Mouse (Mus musculus): ENCODE measurements around the gene 2410015M20Rik. TPM values are rescaled to one million over a fixed set of nuclear protein-coding genes. Genes with fewer than 3 reads are reported as not detected.

2410015M20Rik gene
- polyA plus RNA-seq, 1 experiment from 2014 or later = 211 TPM

- Histone ChIP-seq H3K9me3 (no peaks in the 10 kb centered on the region), H3K4me1 (replicated peaks) (no peaks in the 10 kb centered on the region), H3K9ac (replicated peaks) (no peak overlapping the region), H3K36me3 (peaks cover 98% of the 10 kb centered on the region), H3K4me2 (no peak overlapping the region), H3K27ac (no peak overlapping the region), H3K27me3 (no peaks in the 10 kb centered on the region), H3K4me3 (replicated peaks) (no peak overlapping the region)
- no peak for ATAC-seq (ENCODE audit: insufficient number of reproducible peaks, insufficient read depth, low FRiP score, low TSS enrichment, low read depth)
- 89% methylated on average over 4 of the region's 4 CpGs for WGBS
Measured at GRCm38 (mm10) chr17:56570287-56570686, 39.3 kb downstream of the 2410015M20Rik start.

- WGBS = 94% methylated on average over 4 of the region's 4 CpGs
- H3K36me3 ChIP-seq = peaks cover 100% of the 10 kb centered on the region
- H3K4me1 ChIP-seq (replicated peaks) = no peaks in the 10 kb centered on the region
- H3K27me3 ChIP-seq = no peaks in the 10 kb centered on the region
- H3K9ac ChIP-seq (replicated peaks) = no peak overlapping the region
- no peak overlapping the region for H3K4me3 ChIP-seq (replicated peaks)
- no peak for ATAC-seq (ENCODE audit: insufficient number of reproducible peaks, insufficient read depth, low FRiP score, low TSS enrichment, low read depth)
- no peak overlapping the region for H3K27ac ChIP-seq
- no peaks in the 10 kb centered on the region for H3K9me3 ChIP-seq
- H3K4me2 ChIP-seq = no peak overlapping the region
Measured at GRCm38 (mm10) chr17:56567370-56567769, 42.2 kb downstream of the 2410015M20Rik start.

DNA sequence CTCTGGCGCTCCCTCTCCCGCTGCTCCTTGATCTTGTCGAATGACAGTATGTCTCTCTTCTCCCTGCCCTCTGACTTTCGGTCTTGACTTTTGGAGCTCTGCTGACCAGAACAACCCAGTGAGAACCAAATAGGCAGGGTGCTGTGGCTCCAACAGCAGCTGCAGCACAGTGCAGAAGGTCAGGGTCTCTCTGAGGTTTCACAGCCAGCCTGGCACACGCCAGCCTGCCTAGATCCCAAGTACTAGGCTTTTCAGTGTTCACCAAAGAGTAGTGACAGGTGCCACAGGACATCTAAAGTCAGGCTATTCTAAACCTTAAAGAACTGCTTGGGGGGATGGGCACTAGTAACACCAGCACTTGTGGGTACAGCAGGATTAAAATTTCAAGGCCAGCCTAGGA lies 42.7 kb downstream of the 2410015M20Rik start:
- no peak overlapping the region for H3K4me3 ChIP-seq (replicated peaks)
- ATAC-seq (ENCODE audit: insufficient number of reproducible peaks, insufficient read depth, low FRiP score, low TSS enrichment, low read depth) = no peak
- no peak overlapping the region for H3K27ac ChIP-seq
- H3K9ac ChIP-seq (replicated peaks) = no peak overlapping the region
- peaks cover 100% of the 10 kb centered on the region for H3K36me3 ChIP-seq
- no peaks in the 10 kb centered on the region for H3K27me3 ChIP-seq
- no peaks in the 10 kb centered on the region for H3K9me3 ChIP-seq
- WGBS = 92% methylated on average over 5 of the region's 5 CpGs
- H3K4me1 ChIP-seq (replicated peaks) = no peaks in the 10 kb centered on the region
- no peak overlapping the region for H3K4me2 ChIP-seq

DNA sequence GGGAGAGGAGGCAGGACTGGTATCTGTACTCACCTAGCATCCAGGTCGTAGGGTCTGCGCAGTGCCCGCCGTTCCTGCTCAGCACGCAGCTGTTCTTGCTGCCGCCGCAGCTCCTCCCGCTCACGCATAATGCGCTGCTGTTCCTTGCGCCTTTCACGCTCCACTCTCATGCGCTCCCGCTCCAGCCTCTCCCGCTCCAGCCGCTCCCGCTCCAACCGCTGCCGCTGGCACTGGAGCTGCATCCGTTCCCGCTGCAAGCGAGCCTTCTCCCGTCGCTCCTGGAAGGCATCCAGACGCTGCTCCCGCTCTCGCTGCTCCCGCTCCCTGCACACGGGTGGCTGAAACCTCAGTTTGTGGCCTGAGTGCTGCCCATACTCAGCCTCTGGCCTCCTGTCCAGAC lies 43.3 kb downstream of the 2410015M20Rik start:
- no peak overlapping the region for H3K27ac ChIP-seq
- H3K36me3 ChIP-seq = peaks cover 100% of the 10 kb centered on the region
- no peak overlapping the region for H3K4me3 ChIP-seq (replicated peaks)
- no peaks in the 10 kb centered on the region for H3K9me3 ChIP-seq
- no peaks in the 10 kb centered on the region for H3K27me3 ChIP-seq
- no peak for ATAC-seq (ENCODE audit: insufficient number of reproducible peaks, insufficient read depth, low FRiP score, low TSS enrichment, low read depth)
- 95% methylated on average over 29 of the region's 29 CpGs for WGBS
- no peaks in the 10 kb centered on the region for H3K4me1 ChIP-seq (replicated peaks)
- no peak overlapping the region for H3K4me2 ChIP-seq
- no peak overlapping the region for H3K9ac ChIP-seq (replicated peaks)

- Histone ChIP-seq H3K9ac (replicated peaks) (no peak overlapping the region), H3K4me1 (replicated peaks) (no peaks in the 10 kb centered on the region), H3K27me3 (no peaks in the 10 kb centered on the region), H3K27ac (no peak overlapping the region), H3K9me3 (no peaks in the 10 kb centered on the region), H3K4me3 (replicated peaks) (no peak overlapping the region), H3K36me3 (peaks cover 61% of the 10 kb centered on the region), H3K4me2 (no peak overlapping the region)
- 93% methylated on average over 2 of the region's 2 CpGs for WGBS
- ATAC-seq (ENCODE audit: insufficient number of reproducible peaks, insufficient read depth, low FRiP score, low TSS enrichment, low read depth) = no peak
Measured at GRCm38 (mm10) chr17:56561866-56562265, 47.7 kb downstream of the 2410015M20Rik start.

GRCm38 (mm10) chr17:56560131-56560530 lies 49.4 kb downstream of the 2410015M20Rik start:
- no peaks in the 10 kb centered on the region for H3K9me3 ChIP-seq
- H3K27ac ChIP-seq = no peak overlapping the region
- no peaks in the 10 kb centered on the region for H3K27me3 ChIP-seq
- H3K4me2 ChIP-seq = no peak overlapping the region
- 65% methylated on average over 1 of the region's 1 CpGs for WGBS
- H3K4me1 ChIP-seq (replicated peaks) = no peaks in the 10 kb centered on the region
- ATAC-seq (ENCODE audit: insufficient number of reproducible peaks, insufficient read depth, low FRiP score, low TSS enrichment, low read depth) = no peak
- H3K36me3 ChIP-seq = peaks cover 44% of the 10 kb centered on the region
- H3K4me3 ChIP-seq (replicated peaks) = no peak overlapping the region
- H3K9ac ChIP-seq (replicated peaks) = no peak overlapping the region

DNA sequence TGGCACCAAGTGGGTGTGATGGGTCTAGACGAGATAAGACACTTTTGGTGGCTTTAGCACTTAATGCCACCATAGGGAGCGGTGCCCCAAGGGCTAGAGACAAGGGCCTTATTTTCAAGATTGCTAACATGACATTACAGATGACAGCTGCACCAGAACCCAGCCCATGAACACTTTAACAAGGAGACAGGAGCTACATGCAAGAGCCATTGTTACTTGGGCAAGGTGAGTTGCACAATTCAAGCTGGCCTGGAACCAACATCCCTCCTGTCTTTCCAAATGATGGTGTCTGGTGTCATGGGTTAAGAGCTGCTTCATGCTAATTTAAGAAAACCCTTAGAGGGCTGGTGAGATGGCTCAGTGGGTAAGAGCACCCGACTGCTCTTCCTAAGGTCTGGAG lies 50.2 kb downstream of the 2410015M20Rik start:
- Histone ChIP-seq H3K36me3 (peaks cover 36% of the 10 kb centered on the region), H3K27ac (no peak overlapping the region), H3K27me3 (no peaks in the 10 kb centered on the region), H3K9me3 (no peaks in the 10 kb centered on the region), H3K4me3 (replicated peaks) (no peak overlapping the region), H3K4me2 (no peak overlapping the region), H3K4me1 (replicated peaks) (no peaks in the 10 kb centered on the region), H3K9ac (replicated peaks) (no peak overlapping the region)
- ATAC-seq (ENCODE audit: insufficient number of reproducible peaks, insufficient read depth, low FRiP score, low TSS enrichment, low read depth) = no peak
- 75% methylated on average over 3 of the region's 3 CpGs for WGBS

- Histone ChIP-seq H3K9ac (replicated peaks) (no peak overlapping the region), H3K27ac (no peak overlapping the region), H3K27me3 (no peaks in the 10 kb centered on the region), H3K4me2 (no peak overlapping the region), H3K36me3 (peaks cover 27% of the 10 kb centered on the region), H3K9me3 (no peaks in the 10 kb centered on the region), H3K4me1 (replicated peaks) (no peaks in the 10 kb centered on the region), H3K4me3 (replicated peaks) (no peak overlapping the region)
- 23% methylated on average over 3 of the region's 3 CpGs for WGBS
- peak; percentile 16; the same call in 1 of the 2 replicates for ATAC-seq (ENCODE audit: insufficient number of reproducible peaks, insufficient read depth, low FRiP score, low TSS enrichment, low read depth)
Measured at GRCm38 (mm10) chr17:56558448-56558847, 51.1 kb downstream of the 2410015M20Rik start.

Other genes starting within 250 kb of the 2410015M20Rik start
- 113 and 126 TPM in 2 replicates for gene Ptprs, start 133.3 kb downstream of the 2410015M20Rik start, polyA plus RNA-seq (2016; fragmentation: Nextera tagmentation; extraction: Ambion mirVana)
- gene Znrf4, start 97.3 kb downstream of the 2410015M20Rik start, polyA plus RNA-seq (2016; fragmentation: Nextera tagmentation; extraction: Ambion mirVana) = not detected in 2 replicates
- 1.0 and 1.6 TPM in 2 replicates for gene Gm20219, start 55.4 kb downstream of the 2410015M20Rik start, polyA plus RNA-seq (2016; fragmentation: Nextera tagmentation; extraction: Ambion mirVana)
- gene Safb2, start 25.2 kb downstream of the 2410015M20Rik start, polyA plus RNA-seq (2016; fragmentation: Nextera tagmentation; extraction: Ambion mirVana) = 103 and 113 TPM in 2 replicates
- 151 and 156 TPM in 2 replicates for gene Safb, start 24.9 kb downstream of the 2410015M20Rik start, polyA plus RNA-seq (2016; fragmentation: Nextera tagmentation; extraction: Ambion mirVana)
- gene Rpl36, start 3.6 kb upstream of the 2410015M20Rik start, polyA plus RNA-seq (2016; fragmentation: Nextera tagmentation; extraction: Ambion mirVana) = 1,768 and 1,771 TPM in 2 replicates
- gene Lonp1, start 17.1 kb upstream of the 2410015M20Rik start, polyA plus RNA-seq (2016; fragmentation: Nextera tagmentation; extraction: Ambion mirVana) = 65.1 and 67.0 TPM in 2 replicates
- gene Catsperd, start 18.4 kb upstream of the 2410015M20Rik start, polyA plus RNA-seq (2016; fragmentation: Nextera tagmentation; extraction: Ambion mirVana) = 0.92 and 1.3 TPM in 2 replicates
- 110 and 116 TPM in 2 replicates for gene Ranbp3, start 63.5 kb upstream of the 2410015M20Rik start, polyA plus RNA-seq (2016; fragmentation: Nextera tagmentation; extraction: Ambion mirVana)
- 410 and 419 TPM in 2 replicates for gene Ndufa11, start 108.0 kb upstream of the 2410015M20Rik start, polyA plus RNA-seq (2016; fragmentation: Nextera tagmentation; extraction: Ambion mirVana)
- 16.5 and 23.1 TPM in 2 replicates for gene Vmac, start 108.3 kb upstream of the 2410015M20Rik start, polyA plus RNA-seq (2016; fragmentation: Nextera tagmentation; extraction: Ambion mirVana)
- 18.9 and 19.6 TPM in 2 replicates for gene Nrtn, start 147.8 kb upstream of the 2410015M20Rik start, polyA plus RNA-seq (2016; fragmentation: Nextera tagmentation; extraction: Ambion mirVana)
- gene Dus3l, start 155.0 kb upstream of the 2410015M20Rik start, polyA plus RNA-seq (2016; fragmentation: Nextera tagmentation; extraction: Ambion mirVana) = 42.0 and 46.7 TPM in 2 replicates
- 0.69 and 1.3 TPM in 2 replicates for gene Prr22, start 160.5 kb upstream of the 2410015M20Rik start, polyA plus RNA-seq (2016; fragmentation: Nextera tagmentation; extraction: Ambion mirVana)
- 3.6 and 4.1 TPM in 2 replicates for gene Rfx2, start 221.2 kb upstream of the 2410015M20Rik start, polyA plus RNA-seq (2016; fragmentation: Nextera tagmentation; extraction: Ambion mirVana)

Data from limb, embryonic 12.5 days (tissue).